Mouse (Mus musculus) monocyte, adult 5-6 weeks (primary cell): ENCODE data around the gene Psmg4. TPM values are rescaled to one million over a fixed set of nuclear protein-coding genes. Genes with fewer than 3 reads are reported as not detected.
A peak's percentile ranks its signal among the peaks of the same experiment; 100 is the strongest.

Experiments used
- ATAC-seq: fragments of 153-309, 156-312 bp; replicated peaks from 2 replicates; pipeline ENCODE4 v1.8.0; 2017; ENCODE audit warnings: mild to moderate bottlenecking; ENCODE audit not compliant: low TSS enrichment, insufficient number of reproducible peaks, severe bottlenecking, poor library complexity, low FRiP score
- total RNA-seq: library from RNA; stranded (forward); fragments of 200-1000, 200-491, 200-594 nt; gene quantifications from 3 replicates; pipeline ENCODE4 v1.2.3, GENCODE M21; 2017

Psmg4 gene
- 59.4 to 101 TPM (median 76.2 TPM) in 3 replicates for total RNA-seq

- ATAC-seq = peak; percentile 93
Measured at GRCm38 (mm10) chr13:34162491-34163303, at the start of gene Psmg4. Psmg4 (plus strand) TSS chr13:34162964.

- ATAC-seq = no peak
Measured at GRCm38 (mm10) chr13:34113086-34113485, 49.7 kb upstream of the Psmg4 start.

DNA sequence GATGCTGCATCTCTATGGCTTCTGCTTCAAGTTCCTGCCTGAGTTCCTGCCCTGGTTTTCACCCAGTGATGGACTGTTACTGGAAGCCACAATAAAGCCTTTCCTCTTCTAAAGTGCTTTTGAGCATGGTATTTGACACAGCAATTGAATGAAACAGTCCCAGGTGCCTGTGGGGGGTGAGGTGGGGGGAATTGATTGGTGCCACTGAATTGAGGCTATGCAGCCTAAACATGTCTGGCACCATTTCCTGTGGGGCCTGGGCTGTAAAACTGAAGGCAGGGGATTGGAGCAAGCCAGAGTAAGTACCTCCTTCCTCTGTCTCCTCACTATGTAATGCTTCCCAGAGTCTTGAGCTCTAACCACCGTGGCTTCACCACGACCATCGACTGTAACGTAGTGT lies 48.1 kb upstream of the Psmg4 start:
- ATAC-seq = no peak

- ATAC-seq = no peak
Measured at GRCm38 (mm10) chr13:34116508-34116907, 46.3 kb upstream of the Psmg4 start.

- no peak for ATAC-seq
Measured at GRCm38 (mm10) chr13:34118816-34119215, 43.9 kb upstream of the Psmg4 start.

- ATAC-seq = no peak
Measured at GRCm38 (mm10) chr13:34119406-34119805, 43.4 kb upstream of the Psmg4 start.

GRCm38 (mm10) chr13:34120536-34120935 lies 42.2 kb upstream of the Psmg4 start:
- no peak for ATAC-seq

- no peak for ATAC-seq
Measured at GRCm38 (mm10) chr13:34125711-34126110, 37.1 kb upstream of the Psmg4 start.

- no peak for ATAC-seq
Measured at GRCm38 (mm10) chr13:34128276-34129114, 34.3 kb upstream of the Psmg4 start.

DNA sequence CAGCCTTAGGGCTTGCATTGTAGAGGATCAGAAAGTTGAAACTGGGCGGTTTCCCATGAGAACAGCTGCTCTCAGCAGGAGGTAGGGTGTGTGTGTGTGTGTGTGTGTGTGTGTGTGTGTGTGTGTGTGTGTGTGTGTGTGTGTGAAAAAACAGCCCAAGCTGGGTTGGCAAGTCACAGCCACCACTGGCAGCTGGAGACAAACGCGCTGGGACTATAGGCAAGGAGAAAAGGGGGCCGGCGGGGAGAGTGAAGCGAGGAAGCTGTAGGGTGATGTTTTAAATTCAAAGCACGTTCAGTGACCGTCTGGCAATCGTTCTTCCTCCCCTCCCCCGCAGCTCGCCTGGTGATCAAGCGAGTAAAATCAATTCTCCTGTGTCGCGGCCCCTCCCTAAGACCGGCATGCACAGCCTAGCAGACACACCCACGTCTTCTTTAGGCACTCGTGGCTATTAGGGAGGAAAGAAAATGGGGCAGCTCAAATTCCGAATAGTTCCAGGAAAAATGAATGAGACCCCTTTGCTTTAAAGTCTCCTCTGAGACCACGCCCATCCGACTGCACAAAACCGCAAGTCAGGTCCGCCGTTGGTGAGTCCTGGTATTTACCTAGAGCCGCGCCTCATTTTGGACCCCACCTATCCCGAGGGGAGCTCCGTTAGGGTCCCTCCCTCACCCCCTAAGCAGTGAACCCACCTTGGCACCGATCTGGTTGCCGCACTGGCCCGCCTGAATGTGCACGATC lies 33.1 kb upstream of the Psmg4 start:
- peak; percentile 38; the same call in 1 of the 2 replicates for ATAC-seq

GRCm38 (mm10) chr13:34130226-34130731 lies 32.5 kb upstream of the Psmg4 start, which contains the start of gene Tubb2b:
Tubb2b (minus strand) TSS chr13:34130466.
- ATAC-seq = peak; percentile 63

DNA sequence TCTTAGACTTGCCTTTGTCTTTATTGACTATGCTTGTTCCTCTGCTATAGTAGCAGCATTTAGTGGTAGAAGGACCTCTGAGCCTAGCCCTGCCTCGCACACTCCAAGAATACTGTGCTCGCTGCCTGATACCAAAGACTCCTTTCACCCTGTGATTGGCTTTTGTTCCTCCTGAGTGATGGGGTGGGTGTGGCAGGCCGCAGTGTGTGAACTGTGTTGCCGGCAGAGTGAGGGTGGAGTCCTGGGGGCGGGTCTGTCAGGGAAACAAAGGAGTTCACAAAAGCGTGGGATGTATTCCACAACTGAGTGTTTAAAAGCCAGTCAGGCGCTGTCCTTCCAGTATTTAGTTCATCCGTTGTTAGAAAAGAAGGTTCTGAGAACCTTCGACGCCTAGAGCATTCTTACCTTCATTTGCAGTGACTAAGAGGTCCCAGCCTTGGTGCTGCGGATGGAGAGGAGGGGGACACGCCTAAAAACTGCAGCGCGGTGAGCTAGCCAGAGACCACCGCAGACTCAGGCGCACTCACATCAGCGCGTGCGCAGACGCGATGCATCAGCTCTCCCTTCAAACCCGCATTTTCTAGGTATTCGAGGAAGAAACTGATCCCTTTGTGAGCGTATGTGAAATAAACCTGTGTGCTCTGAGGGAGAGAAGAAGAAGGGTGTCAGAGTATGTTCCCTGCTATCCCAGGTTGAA lies 31.6 kb upstream of the Psmg4 start:
- no peak; the same call in 1 of the 2 replicates for ATAC-seq

DNA sequence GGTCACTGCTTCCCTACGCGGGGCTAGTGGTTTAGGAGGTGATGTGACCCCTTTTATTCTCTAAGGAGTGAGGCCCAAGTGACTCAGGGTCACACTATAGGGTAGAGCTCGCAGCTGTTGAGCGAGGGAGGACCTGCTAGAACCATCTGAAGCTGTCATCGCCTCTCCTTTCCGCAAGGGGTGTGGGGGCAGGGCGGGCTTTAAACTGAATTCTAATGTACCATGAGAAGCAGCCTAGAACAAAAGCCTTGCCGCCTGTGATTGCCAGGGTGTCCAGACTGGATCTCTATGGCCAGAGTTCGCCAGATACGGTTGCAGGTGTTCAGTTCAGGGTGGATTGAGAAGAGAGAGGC lies 31.1 kb upstream of the Psmg4 start:
- peak; percentile 42 for ATAC-seq

- no peak for ATAC-seq
Measured at GRCm38 (mm10) chr13:34132299-34132698, 30.5 kb upstream of the Psmg4 start.

DNA sequence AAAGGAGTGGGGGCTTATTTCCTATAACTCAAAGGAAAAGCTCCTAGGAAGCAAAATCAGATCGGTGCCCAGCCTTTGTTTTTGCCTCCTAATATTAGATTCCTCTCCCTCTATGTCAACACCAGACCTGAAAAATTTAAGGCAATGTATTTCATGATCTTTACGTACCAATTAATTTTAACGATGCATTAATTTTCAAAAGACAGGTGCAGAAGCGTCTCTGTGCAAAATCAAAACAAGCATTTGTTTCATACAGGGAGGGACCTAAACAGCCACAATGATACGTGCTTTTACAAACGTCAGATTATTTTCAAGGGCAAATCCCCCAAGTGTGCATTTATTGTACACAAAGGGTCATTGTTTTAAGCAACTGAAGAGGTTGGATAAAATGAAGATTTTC lies 29.9 kb upstream of the Psmg4 start:
- ATAC-seq = no peak

GRCm38 (mm10) chr13:34133326-34134071 lies 29.3 kb upstream of the Psmg4 start:
- ATAC-seq = no peak

DNA sequence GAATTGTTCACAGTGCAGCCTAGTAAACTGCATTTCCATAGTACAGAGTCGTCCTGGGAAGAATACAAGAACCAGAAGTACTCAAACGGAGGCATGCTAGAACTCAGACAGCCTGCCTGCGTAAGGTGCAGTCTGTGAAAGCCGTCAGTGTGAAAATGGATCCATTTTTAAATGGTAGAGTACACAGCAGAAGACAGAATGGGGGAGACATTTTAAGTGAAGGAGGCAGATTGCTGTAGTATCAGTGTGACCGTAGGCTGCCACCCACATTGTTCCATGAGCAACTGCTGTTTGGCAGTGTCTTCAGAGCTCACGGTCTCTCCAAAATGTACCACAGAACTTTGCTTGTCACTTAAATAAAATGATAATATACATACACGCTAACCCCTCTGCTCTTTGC lies 28.5 kb upstream of the Psmg4 start:
- ATAC-seq = no peak

GRCm38 (mm10) chr13:34136605-34137004 lies 26.2 kb upstream of the Psmg4 start:
- ATAC-seq = no peak
